Mouse (Mus musculus): ENCODE results near the gene Psmd5.

DNA sequence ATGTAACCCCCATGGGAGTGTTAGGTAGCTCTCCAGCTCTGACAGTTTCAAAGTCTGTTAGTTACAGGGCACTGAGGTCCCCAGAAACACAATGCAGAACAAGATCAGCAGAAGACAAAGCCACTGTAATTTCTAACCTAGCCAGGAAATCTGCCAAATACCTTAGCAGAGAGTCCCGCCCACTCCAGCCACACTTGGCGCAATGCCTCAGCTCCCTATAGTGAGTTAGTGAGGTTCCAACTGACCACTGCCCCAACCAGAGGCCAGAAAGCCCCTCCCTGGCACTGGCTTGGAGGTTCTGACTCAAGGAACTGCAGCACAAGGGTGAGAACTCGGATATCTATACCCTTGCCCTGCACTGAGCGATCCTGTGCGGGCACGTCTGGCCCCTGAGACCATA lies 28.0 kb upstream of the Psmd5 start:
- no peak for TF ChIP-seq POLR2A (IDR thresholded peaks at IDR 0.05; ENCODE audit: low read depth, low read length)
- no peak for TF ChIP-seq CTCF (IDR thresholded peaks at IDR 0.05; ENCODE audit: borderline replicate concordance, insufficient read depth, low read length)
